In the genomic region with DNA sequence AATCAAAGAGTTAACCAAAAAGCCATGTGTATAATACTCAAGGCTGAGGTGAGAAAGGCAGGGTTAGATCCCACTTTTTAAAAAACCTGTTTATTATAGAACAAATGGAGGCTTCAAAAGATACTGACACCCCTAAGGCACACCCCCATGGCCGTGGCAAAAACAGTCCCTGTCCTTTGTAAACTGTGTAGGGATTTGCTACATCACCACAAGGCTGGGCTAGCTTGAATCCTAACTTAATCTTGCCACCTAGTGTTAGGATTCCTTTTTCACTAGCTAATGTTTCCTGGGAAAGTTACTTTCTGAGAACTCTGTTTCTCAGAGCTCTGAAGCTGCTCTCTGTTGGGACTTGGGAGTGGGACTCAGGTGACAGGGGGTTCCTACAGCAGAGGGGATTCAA, we compare ENCODE assay signal across 9 mouse cellular contexts. TPM values are rescaled to one million over a fixed set of nuclear protein-coding genes. Genes with fewer than 3 reads are reported as not detected.
A peak's percentile ranks its signal among the peaks of the same experiment; 100 is the strongest.
DNase-seq lines count a peak whose midpoint lies in the region; ATAC-seq and TF ChIP-seq lines count a peak whose summit lies in the region.
"Had no signal": no experiment of that assay in that cellular context is flagged by ENCODE, and none has a peak within 500 bp of the region (broad histone marks: within the 10 kb centered on the region; RNA-seq: fewer than 3 reads in every experiment).

No protein-coding gene starts in this region.

- WGBS in neural tube, embryonic 15.5 days: 0% methylated on average over 1 of the region's 1 CpGs

- peaks cover 67% of the 10 kb centered on the region for H3K4me1 ChIP-seq in neural tube, embryonic 15.5 days

- no peak for ATAC-seq in neural tube, embryonic 15.5 days (ENCODE audit: low FRiP score)
- ATAC-seq in erythroblast, adult 5-6 weeks (replicated peaks; ENCODE audit: low FRiP score, poor library complexity, severe bottlenecking): no peak

- peak; percentile 82 for TF ChIP-seq CTCF in layer of hippocampus, adult 2 months (conservative IDR thresholded peaks at IDR 0.05)

- no peak for DNase-seq in layer of hippocampus, adult 2 months (ENCODE audit: low spot score in 2 of 2)
- DNase-seq in layer of hippocampus, adult 9-10 months (ENCODE audit: low spot score): no peak
- peak; percentile 66 for DNase-seq in adrenal gland, postnatal 14 days
- DNase-seq in heart, adult 8-10 months (ENCODE audit: low spot score): peak; percentile 67
- DNase-seq in kidney, postnatal 10 days: peak; percentile 63
- DNase-seq in layer of hippocampus, postnatal 36 days: no peak

- H3K9me3 ChIP-seq in neural tube, embryonic 15.5 days (replicated peaks): no peaks in the 10 kb centered on the region

- peak overlapping the region; percentile 82 for H3K4me2 ChIP-seq in neural tube, embryonic 15.5 days

- peaks cover 8% of the 10 kb centered on the region; the same call in 1 of the 2 replicates for H3K27me3 ChIP-seq in neural tube, embryonic 15.5 days (replicated peaks)

- no peak overlapping the region for H3K4me3 ChIP-seq in layer of hippocampus, adult 2 months
- peak overlapping the region; percentile 84; the same call in 1 of the 2 replicates for H3K4me3 ChIP-seq in neural tube, embryonic 15.5 days (replicated peaks)

- no peaks in the 10 kb centered on the region; the same call in 1 of the 2 replicates for H3K36me3 ChIP-seq in neural tube, embryonic 15.5 days

- peak overlapping the region; percentile 90; the same call in 1 of the 2 replicates for H3K9ac ChIP-seq in neural tube, embryonic 15.5 days (replicated peaks)

- H3K27ac ChIP-seq in layer of hippocampus, adult 2 months: no peak overlapping the region; the same call in 1 of the 2 replicates
- H3K27ac ChIP-seq in neural tube, embryonic 15.5 days (replicated peaks): peak overlapping the region; percentile 96; the same call in 1 of the 2 replicates
- H3K27ac ChIP-seq: macrophage had no signal

RNA-seq across cellular contexts. Expression of a gene that starts 1.2 kb away (rescaled TPM):
- total RNA-seq in layer of hippocampus, adult 2 months (2021): 10 to 100 TPM in 1 of 2 experiments, 1 to 10 TPM in 1; 8.8 to 14.0 TPM
- 6.7 and 10.5 TPM in 2 replicates for total RNA-seq in adrenal gland, postnatal 14 days (2021)
- total RNA-seq in heart, adult 8-10 months (2022): 1 to 10 TPM; 3.7 to 7.3 (median 5.7) TPM
- 11.7 and 14.1 TPM in 2 replicates for polyA plus RNA-seq in neural tube, embryonic 15.5 days (2015; fragmentation: Nextera tagmentation; extraction: Ambion mirVana)
- total RNA-seq in erythroblast, adult 5-6 weeks (2015; ENCODE audit: low replicate concordance): not detected in 2 replicates
- not detected in 2 replicates for total RNA-seq in erythroblast, adult 5-6 weeks (2017; ENCODE audit: low replicate concordance)
- 10 to 100 TPM; 10.7 to 11.8 TPM for total RNA-seq in layer of hippocampus, postnatal 36 days (2021)

RNA-seq across cellular contexts. Expression of a gene that starts 18.1 kb away (rescaled TPM):
- total RNA-seq in layer of hippocampus, adult 2 months (2021): 10 to 100 TPM; 49.0 to 49.2 TPM
- total RNA-seq in adrenal gland, postnatal 14 days (2021): 17.3 and 18.4 TPM in 2 replicates
- 10 to 100 TPM; 11.2 to 14.7 (median 14.2) TPM for total RNA-seq in heart, adult 8-10 months (2022)
- 43.0 and 44.5 TPM in 2 replicates for polyA plus RNA-seq in neural tube, embryonic 15.5 days (2015; fragmentation: Nextera tagmentation; extraction: Ambion mirVana)
- total RNA-seq in erythroblast, adult 5-6 weeks (2015; ENCODE audit: low replicate concordance): 3.3 TPM in 2 replicates
- 2.1 and 3.3 TPM in 2 replicates for total RNA-seq in erythroblast, adult 5-6 weeks (2017; ENCODE audit: low replicate concordance)
- 10 to 100 TPM; 46.8 to 50.2 TPM for total RNA-seq in layer of hippocampus, postnatal 36 days (2021)

Comparison
In these comparisons a context has a peak if more than half of its experiments do, and no peak if none do; other contexts are left out.
1. DNase-seq: peak in adrenal gland, postnatal 14 days (single experiment), heart, adult 8-10 months (single experiment) and kidney, postnatal 10 days (single experiment); none in layer of hippocampus, adult 2 months (0 of 2), layer of hippocampus, adult 9-10 months (single experiment) and layer of hippocampus, postnatal 36 days (0 of 2).